Mouse (Mus musculus) intestine, postnatal 0 days (tissue): ENCODE results near the gene Dcbld2. TPM values are rescaled to one million over a fixed set of nuclear protein-coding genes. Genes with fewer than 3 reads are reported as not detected.
"Not testable (repeated sequence)": the region's sequence is repeated elsewhere in the genome, so short reads cannot be mapped to it uniquely, and the experiment has no call there.

Experiments used
- ATAC-seq: fragments of 200-750 bp; cut with Nextera tagmentation; 2 replicates; pipeline ENCODE4 v1.8.0; 2017; ENCODE audit warnings: mild to moderate bottlenecking, moderate TSS enrichment, moderate library complexity
- H3K27ac ChIP-seq: fragments of 300-500 bp; sonication (generic); 2 replicates; pipeline ENCODE4 v1.5.1; 2014; ENCODE audit warnings: mild to moderate bottlenecking, low read depth, low read length, moderate library complexity
- H3K27me3 ChIP-seq: fragments of 300-500 bp; sonication (generic); replicated peaks from 2 replicates; pipeline ENCODE4 v1.6.1; 2014; ENCODE audit warnings: low read length, mixed read lengths; ENCODE audit not compliant: control insufficient read depth, insufficient read depth
- H3K36me3 ChIP-seq: fragments of 300-500 bp; sonication (generic); 2 replicates; pipeline ENCODE4 v1.6.1; 2014; ENCODE audit warnings: mild to moderate bottlenecking, moderate library complexity; ENCODE audit not compliant: control insufficient read depth, insufficient read depth
- H3K4me1 ChIP-seq: fragments of 300-500 bp; sonication (generic); replicated peaks from 2 replicates; pipeline ENCODE4 v1.6.1; 2014; ENCODE audit warnings: antibody characterized with exemption, low read length, mixed read lengths; ENCODE audit not compliant: control insufficient read depth, insufficient read depth
- H3K4me2 ChIP-seq: fragments of 300-500 bp; sonication (generic); replicated peaks from 2 replicates; pipeline ENCODE4 v1.6.1; 2014; ENCODE audit warnings: low read depth, mild to moderate bottlenecking, moderate library complexity
- H3K4me3 ChIP-seq: fragments of 300-500 bp; sonication (generic); 2 replicates; pipeline ENCODE4 v1.5.1; 2014; ENCODE audit warnings: low read depth, low read length
- H3K9ac ChIP-seq: fragments of 300-500 bp; sonication (generic); 2 replicates; pipeline ENCODE4 v1.6.1; 2014; ENCODE audit warnings: mild to moderate bottlenecking, low read depth, low read length
- H3K9me3 ChIP-seq: fragments of 300-500 bp; sonication (generic); 2 replicates; pipeline ENCODE4 v1.6.1; 2016; ENCODE audit warnings: mixed run types; ENCODE audit not compliant: control insufficient read depth
- CTCF ChIP-seq: sonication (generic); IDR thresholded peaks from 2 replicates; pipeline ENCODE4 v1.5.1; 2016; ENCODE audit warnings: low read depth, mild to moderate bottlenecking, control low read depth, antibody characterized with exemption, moderate library complexity
- WGBS: fragments of 180-500 bp; shearing (Covaris S2); extraction: QIAGEN DNeasy Blood & Tissue Kit; methylation state at CpG from one replicate; pipeline ENCODE4 v1.1.7; 2014; 5-methylcytosine and 5-hydroxymethylcytosine counted together
- polyA plus RNA-seq: library from polyadenylated mRNA; unstranded; fragments of >200 nt; fragmentation: Nextera tagmentation; extraction: Ambion mirVana; gene quantifications from 2 replicates; pipeline ENCODE4 v1.2.1, GENCODE M21; 2015

The Dcbld2 gene
- polyA plus RNA-seq, 1 experiment from 2014 or later, result 2.2 TPM

- no peak overlapping the region for H3K27ac ChIP-seq
- no peaks in the 10 kb centered on the region for H3K4me1 ChIP-seq
- H3K4me2 ChIP-seq, result no peak overlapping the region
- no peak overlapping the region for H3K9ac ChIP-seq
- no peak for ATAC-seq
- no peak for TF ChIP-seq CTCF
- no peaks in the 10 kb centered on the region for H3K9me3 ChIP-seq
- H3K4me3 ChIP-seq, result no peak overlapping the region
- peaks cover 4% of the 10 kb centered on the region; the same call in 1 of the 2 replicates for H3K36me3 ChIP-seq
- H3K27me3 ChIP-seq, result no peaks in the 10 kb centered on the region
These were observed 45.6 kb downstream of the Dcbld2 start for GRCm38 (mm10) chr16:58453820-58454219.

- no peak overlapping the region for H3K4me2 ChIP-seq
- H3K9ac ChIP-seq, result no peak overlapping the region
- H3K4me3 ChIP-seq, result no peak overlapping the region
- TF ChIP-seq CTCF, result peak; percentile 97
- H3K4me1 ChIP-seq, result no peaks in the 10 kb centered on the region
- ATAC-seq, result 0 out of 2 replicates have a peak, but pooled peaks have one; percentile 60
- H3K27ac ChIP-seq, result no peak overlapping the region
- no peaks in the 10 kb centered on the region for H3K9me3 ChIP-seq
- no peaks in the 10 kb centered on the region for H3K27me3 ChIP-seq
- 54% methylated on average over 8 of the region's 8 CpGs for WGBS
- H3K36me3 ChIP-seq, result peaks cover 4% of the 10 kb centered on the region; the same call in 1 of the 2 replicates
These were observed 46.4 kb downstream of the Dcbld2 start for GRCm38 (mm10) chr16:58454617-58455016.

GRCm38 (mm10) chr16:58455118-58455517 lies 46.9 kb downstream of the Dcbld2 start:
- TF ChIP-seq CTCF, result no peak
- Histone ChIP-seq H3K4me1 (no peaks in the 10 kb centered on the region), H3K9me3 (no peaks in the 10 kb centered on the region), H3K4me2 (no peak overlapping the region), H3K4me3 (no peak overlapping the region), H3K27me3 (no peaks in the 10 kb centered on the region), H3K36me3 (peaks cover 4% of the 10 kb centered on the region; the same call in 1 of the 2 replicates), H3K27ac (no peak overlapping the region), H3K9ac (no peak overlapping the region)
- no peak for ATAC-seq
- WGBS, result 84% methylated on average over 5 of the region's 5 CpGs

GRCm38 (mm10) chr16:58456445-58456844 lies 48.2 kb downstream of the Dcbld2 start:
- TF ChIP-seq CTCF, result no peak
- Histone ChIP-seq H3K9me3 (no peaks in the 10 kb centered on the region), H3K4me3 (no peak overlapping the region), H3K4me1 (no peaks in the 10 kb centered on the region), H3K27ac (no peak overlapping the region), H3K9ac (no peak overlapping the region), H3K36me3 (peaks cover 4% of the 10 kb centered on the region; the same call in 1 of the 2 replicates), H3K27me3 (no peaks in the 10 kb centered on the region), H3K4me2 (no peak overlapping the region)
- WGBS, result 77% methylated on average over 5 of the region's 5 CpGs
- ATAC-seq, result no peak

GRCm38 (mm10) chr16:58456991-58457390 lies 48.7 kb downstream of the Dcbld2 start:
- no peak overlapping the region for H3K4me2 ChIP-seq

GRCm38 (mm10) chr16:58459966-58460365 lies 51.7 kb downstream of the Dcbld2 start:
- H3K4me2 ChIP-seq, H3K9me3 ChIP-seq, H3K9ac ChIP-seq, H3K36me3 ChIP-seq, ATAC-seq, H3K27me3 ChIP-seq, H3K4me1 ChIP-seq, H3K27ac ChIP-seq, H3K4me3 ChIP-seq: not testable (repeated sequence)
- WGBS, result 21% methylated on average over 3 of the region's 3 CpGs

More at GRCm38 (mm10) chr16:58456991-58457390, 48.7 kb downstream of the Dcbld2 start:
- H3K4me1 ChIP-seq, result no peaks in the 10 kb centered on the region
- no peak overlapping the region for H3K27ac ChIP-seq
- no peaks in the 10 kb centered on the region for H3K9me3 ChIP-seq
- ATAC-seq, result no peak
- no peak overlapping the region for H3K9ac ChIP-seq
- H3K36me3 ChIP-seq, result peaks cover 4% of the 10 kb centered on the region; the same call in 1 of the 2 replicates
- TF ChIP-seq CTCF, result no peak
- WGBS, result 76% methylated on average over 6 of the region's 6 CpGs
- no peak overlapping the region for H3K4me3 ChIP-seq
- no peaks in the 10 kb centered on the region for H3K27me3 ChIP-seq

GRCm38 (mm10) chr16:58460386-58460785 lies 52.1 kb downstream of the Dcbld2 start:
- Histone ChIP-seq H3K27me3 (no peaks in the 10 kb centered on the region), H3K9me3 (no peaks in the 10 kb centered on the region), H3K9ac (no peak overlapping the region), H3K4me3 (no peak overlapping the region), H3K36me3 (peaks cover 4% of the 10 kb centered on the region), H3K4me2 (no peak overlapping the region), H3K4me1 (no peaks in the 10 kb centered on the region), H3K27ac (no peak overlapping the region)
- ATAC-seq, result no peak
- WGBS, result 81% methylated on average over 10 of the region's 10 CpGs
- no peak for TF ChIP-seq CTCF
